Mouse (Mus musculus): ENCODE data around the gene A630010A05Rik.
"Not testable (repeated sequence)": the region's sequence is repeated elsewhere in the genome, so short reads cannot be mapped to it uniquely, and the experiment has no call there.

Gene A630010A05Rik

GRCm38 (mm10) chr16:14562017-14562416 lies at the start of gene A630010A05Rik:
A630010A05Rik (plus strand) TSS chr16:14562317.
- DNase-seq (ENCODE audit: low read depth, low spot score), result no peak

DNA sequence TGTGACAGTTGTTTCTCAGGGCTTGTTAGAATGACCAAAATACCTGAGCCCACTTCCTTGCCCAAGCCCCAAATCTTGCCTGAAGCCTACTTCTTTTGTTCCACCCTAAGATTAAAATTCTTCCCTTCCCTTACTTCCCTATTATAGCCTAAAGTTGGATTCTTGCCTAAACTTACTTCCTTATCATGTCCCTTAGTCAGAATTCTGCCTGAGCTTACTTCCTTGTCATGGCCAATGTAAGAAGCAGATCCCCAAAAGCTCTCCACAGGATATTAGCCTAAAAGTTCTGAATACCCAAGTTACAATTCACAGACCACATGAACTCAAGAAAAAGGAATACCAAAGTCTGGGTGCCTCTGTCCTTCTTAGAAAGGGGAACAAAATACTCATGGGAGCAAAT lies 26.4 kb upstream of the A630010A05Rik start:
- DNase-seq (ENCODE audit: low read depth, low spot score), result no peak

DNA sequence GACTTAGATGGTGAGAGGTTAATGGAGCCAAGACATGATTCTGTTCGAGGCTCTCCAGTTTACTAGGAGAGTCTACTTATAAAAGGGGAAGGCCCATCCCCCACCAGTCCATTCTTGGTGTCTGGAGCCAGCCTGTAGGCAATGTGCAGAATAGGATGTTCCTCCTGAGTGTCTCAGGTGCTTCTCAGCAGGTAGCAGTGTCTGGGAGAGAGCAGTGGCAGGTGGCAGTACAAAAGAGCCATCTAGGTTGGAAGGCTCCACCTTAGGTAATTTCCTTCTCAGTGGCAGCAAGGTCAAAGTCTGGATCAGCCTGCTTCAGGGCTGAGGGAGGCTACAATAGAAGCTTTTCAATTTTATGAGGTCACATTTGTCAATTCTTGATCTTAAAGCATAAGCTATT lies 4.9 kb upstream of the A630010A05Rik start:
- DNase-seq (ENCODE audit: low read depth, low spot score), result not testable (repeated sequence)

All from retina, postnatal 7 days (tissue).